Mouse (Mus musculus): ENCODE measurements at regions not wholly inside any gene's neighbourhood (a gene's known extent, or its start where the extent isn't known, plus 50 kb on each side); places are given as distances from the start of the nearest gene placed in this dataset.

DNA sequence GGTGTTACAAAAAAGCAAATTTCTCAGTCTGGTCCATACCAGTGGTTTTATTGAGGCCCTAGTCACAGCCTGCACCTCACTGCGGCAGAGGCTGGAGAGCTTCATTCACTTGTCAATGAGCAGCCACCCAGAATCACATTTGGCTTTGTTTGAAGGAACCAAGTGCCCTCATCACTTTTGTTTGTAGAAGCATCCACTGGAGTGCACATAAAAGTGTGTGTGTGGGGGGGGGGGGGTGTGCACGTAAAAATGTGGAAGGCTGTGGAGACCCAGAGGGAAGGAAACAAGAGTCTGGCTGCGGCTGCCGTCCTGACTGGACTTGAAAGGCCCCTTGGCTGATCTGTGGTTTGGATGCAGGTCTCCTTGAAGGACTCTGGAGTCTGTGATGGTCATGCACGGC is 187.0 kb upstream of the Arglu1 start:
- TF ChIP-seq CTCF (IDR thresholded peaks at IDR 0.05; ENCODE audit: borderline replicate concordance, insufficient read depth, low read depth, low read length) (no peak), POLR2A (IDR thresholded peaks at IDR 0.05; ENCODE audit: borderline replicate concordance, insufficient read depth, low read length) (no peak)

Measured in cerebellum, adult 2 months (tissue).